Mouse (Mus musculus) spleen, postnatal 10 days (tissue): ENCODE results near the gene Tnfsf14.

Experiments used
- DNase-seq, 2 experiments: peaks; one replicate each; pipeline ENCODE4 v3.0.0; 2021 to 2022; ENCODE audit warnings: low spot score in 2 of 2

Gene Tnfsf14

DNA sequence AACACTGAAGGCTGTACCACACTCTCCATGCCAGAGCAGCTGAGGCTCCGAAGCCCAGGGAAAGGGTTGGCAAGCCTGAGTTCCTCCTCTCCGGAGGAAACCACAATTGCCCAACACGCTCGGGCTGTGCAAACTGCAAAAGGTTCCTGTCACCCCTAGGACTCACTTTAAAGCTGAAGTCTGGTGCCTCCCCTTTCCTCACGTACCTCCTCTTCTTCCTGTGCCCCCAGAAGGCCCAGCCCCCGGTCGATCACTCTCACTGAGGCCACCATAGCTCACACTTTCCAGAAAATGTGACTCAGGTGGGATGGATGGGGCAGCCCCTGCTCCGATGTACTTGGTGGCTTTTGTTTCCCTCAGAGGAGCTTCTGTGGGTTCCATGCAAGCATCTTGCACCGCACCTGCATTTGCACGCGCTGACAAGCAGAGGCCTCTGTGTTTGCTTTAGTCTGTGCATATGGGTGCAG is at the start of gene Tnfsf14:
Gene Tnfsf14, minus strand, starts transcription at position 137 of the 467 bp plus-strand sequence.
- peak; percentile 13 to 46 for DNase-seq

- DNase-seq: no peak
These were observed 43.2 kb upstream of the Tnfsf14 start for GRCm38 (mm10) chr17:57237181-57237580.

- DNase-seq: no peak
These were observed 41.8 kb upstream of the Tnfsf14 start for GRCm38 (mm10) chr17:57235803-57236202.

DNA sequence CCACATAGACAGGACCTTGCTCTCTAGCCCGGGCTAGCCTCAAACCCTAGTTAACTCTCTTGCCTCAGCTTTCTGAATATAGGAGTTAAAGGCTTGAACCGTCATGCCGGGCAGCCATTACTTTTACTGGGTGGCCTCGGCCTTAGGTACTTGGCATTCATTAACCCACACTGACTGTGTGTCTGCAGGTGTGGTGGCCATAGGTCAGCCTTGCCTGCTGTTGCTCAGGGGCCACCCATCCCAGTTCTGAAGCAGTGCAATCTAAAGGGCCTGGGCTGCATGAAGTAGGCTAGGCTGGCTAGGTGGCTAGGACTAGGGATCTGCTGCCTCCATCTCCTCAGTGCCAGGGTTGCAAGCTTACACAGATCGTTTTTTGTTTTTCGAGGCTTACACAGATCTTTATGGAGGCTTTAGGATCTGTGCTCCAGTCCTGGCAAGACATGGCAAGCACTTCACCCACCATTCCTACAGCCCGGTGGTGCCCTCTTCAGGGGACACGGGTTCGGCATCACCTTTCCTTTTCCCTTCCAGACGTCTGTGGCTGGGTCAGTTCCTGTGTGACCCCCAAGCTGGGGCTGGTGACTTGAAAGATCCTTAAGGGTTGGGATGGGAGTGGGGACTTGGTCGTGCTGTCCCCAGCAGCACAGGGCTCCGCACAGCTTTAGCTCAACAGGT is 40.4 kb upstream of the Tnfsf14 start:
- DNase-seq: no peak

DNA sequence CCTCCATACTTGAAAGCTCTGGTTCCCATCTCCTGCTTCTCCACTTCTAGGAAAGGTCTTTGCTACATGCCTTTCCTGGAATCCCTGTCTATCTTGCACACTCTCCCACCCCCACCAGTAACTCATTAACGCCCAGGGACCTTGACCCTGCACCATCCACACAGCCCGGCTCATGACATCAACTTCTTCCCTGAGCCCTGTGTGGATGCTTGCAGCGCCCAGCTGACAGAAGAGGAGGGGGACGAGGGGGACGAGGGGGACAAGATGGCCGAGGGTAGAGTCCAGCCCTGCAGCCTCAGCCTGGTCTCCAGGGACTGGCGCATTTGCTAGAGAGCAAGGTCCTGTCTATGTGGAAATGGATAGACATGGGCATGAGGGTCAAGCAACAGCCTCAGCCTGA is 39.1 kb upstream of the Tnfsf14 start:
- no peak for DNase-seq

DNA sequence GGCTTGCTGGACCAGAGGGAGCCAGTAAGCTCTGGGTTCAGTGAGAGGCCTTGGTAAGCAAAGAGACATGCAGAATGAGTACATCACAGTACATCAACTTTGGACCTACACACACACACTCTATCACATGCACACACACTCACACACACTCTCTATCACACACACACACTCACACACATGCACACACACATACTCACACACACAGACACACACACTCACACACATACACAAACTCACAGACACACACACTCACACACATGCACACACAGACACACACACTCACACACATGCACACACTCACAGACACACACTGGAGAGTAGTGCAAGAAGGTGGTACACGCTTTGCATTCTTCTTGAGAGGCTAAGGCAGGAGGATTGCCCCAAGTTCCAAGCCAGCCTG is 38.2 kb upstream of the Tnfsf14 start:
- DNase-seq: no peak

GRCm38 (mm10) chr17:57231321-57231771 is 37.4 kb upstream of the Tnfsf14 start:
- DNase-seq: no peak

- DNase-seq: no peak
These were observed 36.8 kb upstream of the Tnfsf14 start for GRCm38 (mm10) chr17:57230728-57231125.

DNA sequence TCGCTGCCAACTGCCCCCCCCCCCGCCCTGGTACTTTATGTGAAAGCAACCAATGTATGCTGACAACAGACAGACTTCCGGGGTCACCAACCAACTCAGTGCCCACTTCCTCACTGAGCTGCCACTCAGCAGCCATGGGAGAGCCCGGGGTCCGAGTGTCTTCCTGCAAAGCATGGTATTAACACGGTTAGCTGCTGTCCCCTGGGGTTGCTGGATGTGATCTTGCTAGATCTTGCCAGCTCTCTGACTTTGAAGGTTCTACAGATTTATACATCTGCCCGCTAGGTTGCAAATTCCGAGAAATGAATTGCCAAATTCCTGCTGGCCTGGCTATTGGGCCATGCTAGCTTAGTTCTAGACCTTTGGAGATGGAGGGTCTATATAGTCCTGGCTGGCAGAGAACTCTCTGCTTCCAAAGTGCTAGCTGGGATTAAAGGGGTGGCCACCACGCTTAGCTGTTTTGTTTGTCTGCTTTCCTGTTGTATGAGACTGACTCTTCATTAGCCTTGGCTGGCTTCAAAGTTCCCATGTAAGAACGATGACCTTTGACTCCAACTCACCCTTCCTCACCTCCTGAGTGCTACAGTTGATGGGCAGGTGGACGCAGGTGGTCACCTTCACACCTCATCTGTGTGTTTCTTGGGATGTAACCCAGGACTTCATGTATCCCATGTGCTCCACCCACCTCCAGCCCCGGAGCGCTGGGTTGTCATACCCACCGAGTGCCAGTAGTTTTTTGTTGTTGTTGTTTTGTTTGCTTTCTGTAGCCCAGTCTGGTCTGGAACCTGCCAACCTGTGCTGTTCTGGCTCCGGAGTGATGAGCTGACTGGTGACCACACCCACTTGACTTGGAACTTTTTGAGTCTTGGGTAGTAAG is 36.1 kb upstream of the Tnfsf14 start:
- DNase-seq: no peak

- no peak for DNase-seq
These were observed 34.9 kb upstream of the Tnfsf14 start for GRCm38 (mm10) chr17:57228873-57229272.

GRCm38 (mm10) chr17:57228014-57228413 is 34.0 kb upstream of the Tnfsf14 start, which contains the start of gene C3:
TSS of gene C3 (minus strand) at chr17:57228136.
- no peak for DNase-seq

DNA sequence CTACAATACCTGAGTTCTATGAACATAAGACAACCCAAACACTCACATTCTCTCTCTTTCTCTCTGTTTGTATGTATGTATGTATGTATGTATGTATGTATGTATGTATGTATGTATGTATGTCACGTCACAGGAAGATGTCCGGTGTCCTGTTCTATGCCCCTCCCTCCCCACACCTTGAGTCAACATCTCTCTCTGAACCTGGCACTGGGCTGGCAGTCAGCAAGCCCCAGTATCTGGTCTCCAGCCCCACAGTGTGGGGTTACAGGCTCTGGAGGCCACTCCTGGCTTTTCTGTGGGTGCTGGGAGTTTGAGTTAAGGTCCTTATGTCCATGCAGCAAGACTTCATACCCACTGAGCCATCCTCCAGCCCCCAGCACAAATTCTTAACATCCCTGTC is 33.5 kb upstream of the Tnfsf14 start:
- no peak for DNase-seq

DNA sequence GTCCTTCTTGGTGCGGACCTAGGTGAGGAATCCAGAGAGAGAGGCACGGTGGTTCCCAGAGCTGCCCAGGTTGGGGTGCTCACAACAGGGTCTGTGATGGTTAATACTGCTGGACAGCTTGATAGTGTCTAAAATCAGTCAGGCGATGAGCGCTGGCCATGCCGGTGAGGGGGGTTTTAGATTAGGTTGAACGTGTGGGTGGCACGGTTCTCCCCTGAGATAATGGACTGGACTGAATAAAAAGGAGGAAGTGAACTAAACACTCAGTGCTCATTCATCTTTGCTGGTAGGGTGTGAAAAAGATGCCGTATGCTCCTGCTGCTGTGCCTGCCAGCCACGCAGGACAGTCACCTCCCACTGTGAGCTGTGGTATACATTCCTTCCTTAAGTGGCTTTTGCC is 29.3 kb upstream of the Tnfsf14 start:
- peak in 1 of 2 experiments; percentile 11 for DNase-seq

- peak in 1 of 2 experiments; percentile 6 for DNase-seq
These were observed 27.9 kb upstream of the Tnfsf14 start for GRCm38 (mm10) chr17:57221911-57222310.

GRCm38 (mm10) chr17:57219884-57220207 is 25.9 kb upstream of the Tnfsf14 start:
- peak in 1 of 2 experiments; percentile 61 for DNase-seq

DNA sequence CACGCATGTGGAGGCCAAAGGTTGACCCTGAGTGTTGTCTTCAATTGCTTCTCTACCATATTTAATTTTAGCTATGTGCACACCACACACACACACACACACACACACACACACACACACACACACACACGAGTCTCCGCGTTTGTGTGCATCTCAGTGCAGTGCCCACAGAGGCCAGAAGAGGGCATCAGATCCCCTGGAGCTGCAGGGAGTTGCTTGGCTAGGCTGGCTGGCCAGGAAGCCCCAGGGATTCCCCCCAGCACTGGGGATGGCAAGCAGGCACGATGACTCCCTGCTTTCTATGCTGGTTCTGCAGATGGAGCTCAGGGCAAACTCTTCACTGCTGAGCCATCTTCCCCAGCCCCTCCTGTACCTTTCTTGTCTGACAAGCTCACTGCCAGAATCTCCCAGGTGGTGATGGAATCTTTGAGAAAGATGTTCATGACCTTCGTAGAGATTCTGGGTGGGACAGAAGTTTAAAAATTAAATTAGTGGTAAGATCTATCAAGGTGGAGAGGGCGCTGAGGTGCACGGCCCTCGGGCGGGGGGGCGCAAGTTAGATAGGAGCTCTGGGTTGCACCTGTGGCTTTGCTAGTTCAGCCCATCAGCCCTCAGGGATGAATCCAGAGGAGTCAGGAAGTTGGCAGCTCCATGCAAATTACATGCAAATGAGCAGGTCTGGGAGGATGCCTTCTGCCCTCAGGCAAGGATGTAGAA is 25.3 kb upstream of the Tnfsf14 start:
- DNase-seq: peak; percentile 65 to 84

- DNase-seq: peak in 1 of 2 experiments; percentile 10
These were observed 24.4 kb upstream of the Tnfsf14 start for GRCm38 (mm10) chr17:57218335-57218900.

GRCm38 (mm10) chr17:57214676-57215387 is 20.9 kb upstream of the Tnfsf14 start:
- DNase-seq: no peak

DNA sequence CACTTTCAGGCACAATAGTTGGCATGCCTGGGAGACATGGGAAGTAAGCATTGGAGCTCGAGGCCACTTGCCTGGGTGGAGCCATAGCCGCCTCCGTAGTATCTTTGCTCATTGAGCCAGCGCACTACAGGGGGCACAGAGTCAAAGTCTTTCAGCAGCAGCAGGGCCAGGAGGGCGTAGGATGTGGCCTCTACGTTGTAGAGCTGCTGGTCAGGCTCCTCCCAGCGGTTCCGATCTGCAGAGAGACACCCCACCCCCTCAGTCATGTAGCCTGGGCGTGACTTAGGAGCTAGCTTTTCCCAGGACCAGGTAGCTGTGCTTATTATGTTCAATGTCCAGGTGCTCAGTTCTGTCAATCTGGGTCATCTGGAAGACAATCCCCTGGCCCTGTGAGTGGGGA is 17.5 kb upstream of the Tnfsf14 start:
- no peak for DNase-seq

DNA sequence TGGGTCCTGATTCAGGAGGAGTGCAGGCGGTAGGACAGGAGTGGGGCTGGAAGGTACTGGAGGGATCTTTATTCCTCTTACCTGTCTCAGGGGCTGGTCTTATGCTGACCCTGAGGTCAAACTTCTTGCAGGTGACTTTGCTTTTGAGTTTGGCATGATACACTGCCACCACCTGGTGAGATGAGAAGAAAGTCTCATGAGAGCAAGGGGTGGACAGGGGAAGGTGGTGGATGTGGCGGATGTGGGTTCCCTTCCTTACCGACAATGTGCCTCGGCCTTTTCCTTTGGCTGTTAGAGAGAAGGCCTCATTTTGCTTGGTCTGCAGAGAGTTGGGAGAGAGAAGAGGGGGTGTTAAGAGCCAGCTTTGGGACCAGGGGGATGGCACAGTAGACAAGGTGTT is 15.4 kb upstream of the Tnfsf14 start:
- DNase-seq: no peak

- DNase-seq: no peak
These were observed 14.0 kb upstream of the Tnfsf14 start for GRCm38 (mm10) chr17:57207938-57208337.
